Mouse (Mus musculus) naive thymus-derived CD4-positive, alpha-beta T cell, adult 2 months (primary cell): ENCODE data around the gene Gpr146.
"Not testable (repeated sequence)": the region's sequence is repeated elsewhere in the genome, so short reads cannot be mapped to it uniquely, and the experiment has no call there.

ENCODE experiments used
- DNase-seq: peaks from one replicate; pipeline ENCODE4 v3.0.0-alpha.2; 2011; ENCODE audit warnings: low read depth

Gene Gpr146

GRCm38 (mm10) chr5:139381586-139382513, 4.4 kb downstream of the Gpr146 start:
- DNase-seq, result peak; percentile 91

GRCm38 (mm10) chr5:139382760-139383159, 5.3 kb downstream of the Gpr146 start:
- peak; percentile 93 for DNase-seq

- DNase-seq, result no peak
Observed at GRCm38 (mm10) chr5:139383234-139383633, 5.7 kb downstream of the Gpr146 start.

- DNase-seq, result peak; percentile 65
Observed at GRCm38 (mm10) chr5:139384531-139384930, 7.0 kb downstream of the Gpr146 start.

DNA sequence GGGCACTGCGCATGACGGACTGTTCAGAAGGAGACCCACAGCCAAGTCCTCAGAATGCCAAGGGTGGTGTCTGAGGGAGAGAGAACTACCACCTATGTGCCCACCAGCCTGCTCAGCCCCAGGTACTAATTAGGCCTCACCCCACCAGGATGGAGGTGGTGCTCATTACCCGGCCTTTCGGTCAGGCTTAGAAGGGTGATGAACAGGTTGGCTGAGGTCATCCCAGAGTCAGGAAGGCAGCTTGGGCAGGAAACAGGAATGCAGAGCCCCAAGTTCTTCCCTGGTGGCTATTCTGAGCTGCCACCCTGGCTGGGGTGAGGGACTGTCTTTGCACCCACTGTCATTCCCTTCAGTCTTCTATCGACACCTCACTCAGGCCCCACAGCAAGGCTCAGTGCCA, 8.6 kb downstream of the Gpr146 start:
- no peak for DNase-seq

DNA sequence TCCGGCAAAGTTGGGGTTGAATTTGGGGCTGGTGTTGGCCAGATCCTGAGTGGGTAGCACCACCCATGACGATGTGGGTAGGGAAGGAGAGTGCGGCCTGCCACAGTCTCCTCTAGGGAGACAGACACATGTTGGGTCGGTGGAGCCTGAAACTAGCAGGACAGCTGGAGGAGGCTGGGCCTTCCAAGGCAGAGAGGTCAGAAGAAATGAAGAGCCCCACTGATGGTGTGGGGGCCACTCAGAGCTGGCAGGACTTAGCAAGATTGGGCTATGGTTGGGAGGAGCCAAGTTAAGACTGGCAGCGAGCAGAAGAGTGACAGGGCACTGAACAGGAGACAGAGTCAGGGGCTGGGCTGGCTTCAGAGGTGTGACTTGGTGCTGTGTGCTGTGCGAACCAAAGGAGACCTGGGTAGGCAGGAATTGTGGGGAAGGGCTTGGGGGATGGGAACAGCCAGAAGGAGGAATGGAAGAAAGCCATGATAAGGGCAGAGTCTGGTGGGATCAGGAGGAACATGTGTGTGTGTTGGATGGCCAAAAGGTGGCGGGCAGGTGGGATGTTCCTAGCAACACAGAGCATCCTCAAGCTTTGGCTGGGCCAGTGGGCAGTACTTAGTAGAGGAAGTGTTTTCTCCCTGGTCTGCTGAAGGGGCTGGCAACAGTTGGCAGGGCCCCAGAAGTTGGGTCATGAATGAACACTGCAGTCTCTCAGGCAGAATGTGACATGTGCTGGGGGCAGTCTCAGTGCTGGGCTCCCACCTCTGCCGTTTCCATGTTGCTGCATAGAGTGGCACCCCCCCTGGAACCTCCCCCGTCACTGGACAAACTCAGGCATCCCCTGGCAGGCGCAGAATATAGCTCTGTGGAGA, 10.1 kb downstream of the Gpr146 start:
- DNase-seq, result peak; percentile 9

DNA sequence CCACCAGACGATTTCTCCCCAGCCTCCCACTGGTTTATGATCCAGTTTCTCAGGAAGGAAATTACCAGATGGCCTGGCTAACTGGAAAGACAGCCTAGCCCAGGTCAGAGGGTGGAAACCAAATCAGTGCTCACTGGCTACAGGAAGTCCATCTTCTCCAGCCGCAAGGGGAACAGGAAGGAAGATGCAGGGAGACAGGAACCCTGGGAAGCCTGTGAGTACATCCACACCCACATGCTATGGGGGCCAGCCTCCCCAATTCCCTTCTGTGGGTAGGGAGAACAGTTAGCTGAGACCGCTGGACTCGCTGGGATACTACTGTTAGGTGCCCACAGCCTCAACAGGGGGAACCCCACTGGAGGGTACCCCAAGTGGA, 10.7 kb downstream of the Gpr146 start:
- DNase-seq, result peak; percentile 8

- peak; percentile 48 for DNase-seq
Observed at GRCm38 (mm10) chr5:139388694-139389675, 11.5 kb downstream of the Gpr146 start.

GRCm38 (mm10) chr5:139389676-139390061, 12.2 kb downstream of the Gpr146 start:
- DNase-seq, result peak; percentile 34

DNA sequence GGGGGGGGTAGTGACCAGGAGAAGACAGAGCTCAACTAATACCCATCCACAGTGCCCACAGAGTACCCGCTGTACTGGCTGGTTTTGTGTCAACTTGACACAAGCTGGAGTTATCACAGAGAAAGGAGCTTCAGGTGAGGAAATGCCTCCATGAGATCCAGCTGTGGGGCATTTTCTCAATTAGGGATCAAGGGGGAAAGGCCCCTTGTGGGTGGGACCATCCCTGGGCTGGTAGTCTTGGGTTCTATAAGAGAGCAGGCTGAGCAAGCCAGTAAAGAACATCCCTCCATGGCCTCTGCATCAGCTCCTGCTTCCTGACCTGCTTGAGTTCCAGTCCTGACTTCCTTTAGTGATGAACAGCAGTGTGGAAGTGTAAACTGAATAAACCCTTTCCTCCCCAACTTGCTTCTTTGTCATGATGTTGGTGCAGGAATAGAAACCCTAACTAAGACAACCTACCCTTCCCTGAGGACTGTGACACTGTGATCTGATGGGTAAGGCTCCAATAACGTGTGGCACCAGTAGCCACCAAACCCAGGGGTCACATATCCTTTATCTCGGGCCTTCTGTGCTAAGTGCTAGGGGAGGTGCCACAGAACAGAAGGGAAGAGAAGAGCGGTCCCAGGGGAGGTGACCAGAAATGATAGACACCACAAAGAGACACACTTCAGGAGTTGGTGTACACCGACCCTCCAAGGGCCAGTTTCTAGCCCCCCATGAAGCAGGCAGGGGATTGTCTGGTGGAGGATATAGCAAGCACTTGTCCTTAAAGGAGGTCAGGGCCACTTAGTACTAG, 13.0 kb downstream of the Gpr146 start:
- DNase-seq, result not testable (repeated sequence)

- no peak for DNase-seq
Observed at GRCm38 (mm10) chr5:139391309-139391990, 14.0 kb downstream of the Gpr146 start.

DNA sequence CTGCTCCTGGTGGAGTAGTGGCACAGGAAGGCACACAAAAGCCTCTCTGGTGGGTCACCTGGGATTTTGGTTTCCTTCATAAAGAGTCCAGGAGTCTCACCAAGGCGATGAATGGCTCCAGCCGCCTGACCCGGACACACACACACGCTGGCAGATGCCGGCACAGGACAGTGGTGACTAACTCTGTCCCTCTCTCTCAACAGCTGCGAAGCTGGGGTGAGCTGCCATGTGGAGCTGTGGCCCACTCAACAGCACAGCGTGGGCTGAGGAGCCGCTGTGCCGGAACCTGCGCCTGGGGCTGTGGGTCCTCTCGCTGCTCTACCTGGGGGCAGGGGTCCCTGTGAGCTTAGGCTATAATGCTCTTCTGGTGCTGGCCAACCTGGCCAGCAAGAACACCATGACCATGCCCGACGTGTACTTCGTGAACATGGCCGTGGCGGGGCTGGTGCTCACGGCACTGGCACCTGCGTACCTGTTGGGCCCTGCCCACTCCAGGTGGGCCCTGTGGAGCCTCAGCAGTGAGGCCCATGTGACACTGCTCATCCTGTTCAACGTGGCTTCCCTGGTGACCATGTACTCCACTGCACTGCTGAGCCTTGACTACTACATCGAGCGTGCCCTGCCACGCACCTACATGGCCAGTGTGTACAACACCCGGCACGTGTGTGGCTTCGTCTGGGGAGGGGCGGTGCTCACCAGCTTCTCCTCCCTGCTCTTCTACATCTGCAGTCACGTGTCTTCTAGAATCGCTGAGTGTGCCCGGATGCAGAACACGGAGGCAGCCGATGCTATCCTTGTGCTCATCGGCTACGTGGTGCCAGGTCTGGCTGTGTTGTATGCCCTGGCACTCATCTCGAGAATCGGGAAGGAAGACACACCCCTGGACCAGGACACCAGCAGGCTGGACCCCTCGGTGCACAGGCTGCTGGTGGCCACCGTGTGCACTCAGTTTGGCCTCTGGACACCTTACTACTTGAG, 15.0 kb downstream of the Gpr146 start:
- DNase-seq, result peak; percentile 5

DNA sequence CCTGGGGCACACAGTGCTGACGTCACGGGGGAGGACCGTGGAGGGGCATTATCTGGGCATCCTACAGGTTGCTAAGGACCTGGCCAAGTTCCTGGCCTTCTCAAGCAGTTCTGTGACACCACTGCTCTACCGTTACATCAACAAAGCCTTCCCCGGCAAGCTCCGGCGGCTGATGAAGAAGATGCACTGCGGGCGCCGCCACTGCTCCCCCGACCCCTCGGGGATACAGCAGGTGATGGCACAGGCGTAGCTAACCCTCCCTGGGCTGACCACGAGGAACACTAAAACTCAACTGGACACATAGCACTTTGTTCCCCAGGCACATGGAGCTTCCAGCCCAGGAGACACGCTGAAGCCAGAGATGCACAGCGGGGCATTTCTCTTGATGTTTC, 15.7 kb downstream of the Gpr146 start:
- DNase-seq, result no peak

GRCm38 (mm10) chr5:139394399-139394798, 16.9 kb downstream of the Gpr146 start:
- DNase-seq, result no peak

DNA sequence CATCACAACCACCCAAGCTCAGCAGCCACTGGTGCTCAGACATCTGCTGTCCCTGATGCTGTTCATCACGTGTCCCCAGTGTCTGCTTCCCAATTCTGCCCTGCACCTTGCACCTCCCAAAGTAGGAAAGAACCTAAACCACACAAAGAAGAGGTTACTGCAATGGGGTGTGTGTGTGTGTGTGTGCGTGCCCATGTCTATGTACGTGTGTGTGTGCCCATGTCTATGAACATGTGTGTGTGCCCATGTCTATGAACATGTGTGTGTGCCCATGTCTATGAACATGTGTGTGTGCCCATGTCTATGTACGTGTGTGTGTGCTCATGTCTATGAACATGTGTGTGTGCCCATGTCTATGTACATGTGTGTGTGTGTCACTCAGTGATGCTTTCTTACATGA, 18.0 kb downstream of the Gpr146 start:
- DNase-seq, result peak; percentile 12

- DNase-seq, result no peak
Observed at GRCm38 (mm10) chr5:139397359-139397916, 19.9 kb downstream of the Gpr146 start.

DNA sequence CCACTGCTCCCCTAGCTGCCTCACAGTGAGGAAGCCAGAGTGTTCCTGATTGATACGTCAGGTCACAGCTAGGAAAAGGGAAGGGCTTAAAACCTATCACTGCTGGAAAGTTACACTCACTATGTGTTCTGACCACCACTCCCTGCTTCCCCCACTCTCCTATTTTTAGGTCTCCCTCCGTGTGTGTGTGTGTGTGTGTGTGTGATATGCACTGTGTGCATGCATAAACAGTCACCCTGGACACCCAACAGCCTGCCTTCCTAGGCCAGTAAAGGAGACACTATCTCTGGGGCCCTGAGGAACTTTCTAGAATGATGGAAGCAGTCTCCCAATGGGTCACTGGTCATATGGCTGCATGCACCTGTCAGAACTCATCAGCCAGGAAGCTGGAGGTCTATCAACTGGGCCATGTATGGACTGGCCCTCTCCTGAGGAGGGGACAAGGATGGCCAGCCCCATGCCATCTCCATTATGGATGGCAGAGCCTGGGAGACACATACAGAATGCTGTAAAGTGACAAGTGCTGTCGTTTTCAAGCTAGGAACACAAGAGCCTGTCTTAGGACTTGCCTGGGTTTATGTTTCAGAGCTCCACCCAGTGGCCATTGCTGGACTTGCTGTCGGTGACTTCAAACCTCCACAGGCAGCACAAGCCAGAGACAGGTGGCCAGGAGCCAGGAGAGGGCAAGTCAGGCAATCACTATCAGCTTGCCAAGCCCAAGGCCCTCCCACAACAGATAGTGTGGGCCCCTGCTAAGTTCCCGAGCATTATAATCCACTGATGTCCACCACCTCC, 20.7 kb downstream of the Gpr146 start:
- peak; percentile 95 for DNase-seq

- no peak for DNase-seq
Observed at GRCm38 (mm10) chr5:139398786-139399185, 21.3 kb downstream of the Gpr146 start.
